Mouse (Mus musculus) brain, adult 2 months (tissue): ENCODE measurements at regions not wholly inside any gene's neighbourhood (a gene's known extent, or its start where the extent isn't known, plus 50 kb on each side); places are given as distances from the start of the nearest gene placed in this dataset.

Source experiments
- DNase-seq: peaks from one replicate; pipeline ENCODE4 v3.0.0; 2011; ENCODE audit warnings: low read depth, low spot score

- DNase-seq = peak; percentile 84
Measured at GRCm38 (mm10) chr6:70714239-70714638, 77.8 kb downstream of the Rpia start.

DNA sequence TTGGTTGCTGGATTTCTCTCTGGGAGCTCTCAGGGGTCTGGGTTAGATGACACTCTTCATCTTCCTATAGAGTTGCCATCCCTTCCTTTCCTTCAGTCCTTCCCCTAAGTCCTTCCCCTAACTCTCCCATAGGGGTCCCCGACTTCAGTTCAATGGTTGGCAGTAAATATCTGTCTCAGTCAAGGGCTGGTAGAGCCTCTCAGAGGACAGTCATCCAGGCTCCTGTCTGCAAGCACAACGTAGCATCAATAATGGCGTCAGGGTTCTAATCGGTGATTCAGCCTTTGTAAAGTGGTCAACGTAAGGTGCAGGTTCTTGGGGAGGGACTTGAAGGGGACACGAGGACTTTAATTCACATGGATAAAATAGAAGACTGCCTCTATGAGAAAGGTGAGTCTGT, 78.4 kb downstream of the Rpia start:
- DNase-seq = no peak

- DNase-seq = peak; percentile 42
Measured at GRCm38 (mm10) chr6:70713118-70713517, 78.9 kb downstream of the Rpia start.

DNA sequence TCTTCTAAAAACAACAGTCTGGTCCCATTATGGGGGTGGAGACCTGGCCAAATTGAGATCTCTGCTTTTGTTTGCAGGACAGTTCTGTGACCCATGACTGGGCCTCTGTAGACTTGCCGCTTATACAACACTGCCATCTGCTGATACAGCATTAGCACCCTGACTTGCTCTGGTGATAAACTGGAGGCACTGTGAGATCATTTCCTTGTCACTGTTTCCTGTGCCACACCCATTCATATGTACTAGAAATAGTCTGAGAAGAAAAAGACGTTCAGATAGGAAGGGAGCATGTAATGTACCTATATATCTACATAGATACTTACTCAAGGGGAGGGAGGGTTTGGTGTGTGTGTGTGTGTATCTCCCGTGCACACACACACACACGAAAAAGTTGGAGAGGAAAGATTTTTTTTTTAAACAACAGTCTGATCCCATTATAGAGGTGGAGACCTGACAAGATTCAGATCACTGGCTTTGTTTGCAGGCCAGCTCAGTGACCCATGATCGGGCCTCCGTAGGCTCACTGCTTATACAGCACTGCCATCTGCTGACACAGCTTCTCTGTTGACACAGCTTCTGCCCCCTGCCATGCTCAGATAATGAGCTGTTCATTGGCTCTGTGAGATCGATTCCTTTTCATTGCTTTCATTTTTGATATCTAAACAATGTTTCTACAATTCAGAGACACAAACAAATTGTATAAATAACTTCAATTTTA, 82.5 kb downstream of the Rpia start:
- DNase-seq = peak; percentile 80

DNA sequence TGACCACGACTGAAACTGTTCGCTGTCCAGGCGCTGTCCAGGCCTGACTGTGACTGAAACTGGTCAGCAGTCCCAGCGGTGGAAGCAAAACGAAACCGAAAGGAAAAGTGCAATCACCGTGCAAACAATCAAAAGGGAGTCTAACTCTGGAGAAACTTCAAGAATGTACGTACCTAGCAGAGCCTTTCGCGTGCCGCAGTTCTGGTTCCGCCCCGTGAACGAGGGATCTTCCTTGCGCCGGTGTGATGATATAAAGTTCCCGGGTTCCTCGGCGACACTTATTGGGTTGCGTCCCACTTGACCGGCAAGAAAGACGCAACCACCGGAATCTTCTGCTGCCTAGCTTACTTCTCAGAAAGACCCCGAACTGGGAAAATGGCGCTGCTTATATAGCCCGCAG, 96.4 kb downstream of the Rpia start:
- no peak for DNase-seq
